ENCODE assay signal across 7 mouse cellular contexts in genomic region chr12:69360997-69361899, GRCm38 (mm10). TPM values are rescaled to one million over a fixed set of nuclear protein-coding genes. Genes with fewer than 3 reads are reported as not detected.
DNase-seq lines count a peak whose midpoint lies in the region; ATAC-seq and TF ChIP-seq lines count a peak whose summit lies in the region.
"Not testable (repeated sequence)": the region's sequence is repeated elsewhere in the genome, so short reads cannot be mapped to it uniquely, and the experiment has no call there.

No protein-coding gene starts in this region.

- peak overlapping the region; percentile 96 for H3K27ac ChIP-seq in embryonic facial prominence, embryonic 12.5 days
- peak overlapping the region; percentile 86 for H3K27ac ChIP-seq in kidney, adult 2 months (ENCODE audit: insufficient read depth, low read depth, low read length)
- peak overlapping the region; percentile 96 for H3K27ac ChIP-seq in limb, embryonic 12.5 days
- peak overlapping the region; percentile 90 for H3K27ac ChIP-seq in midbrain, embryonic 15.5 days
- peak overlapping the region; percentile 98 for H3K27ac ChIP-seq in spleen, adult 2 months (ENCODE audit: insufficient read depth, low read length)

- TF ChIP-seq POLR2A in kidney, adult 2 months (IDR thresholded peaks at IDR 0.05; ENCODE audit: low read depth, low read length) = not testable (repeated sequence)
- TF ChIP-seq POLR2A in spleen, adult 2 months (IDR thresholded peaks at IDR 0.05; ENCODE audit: low read depth, low read length) = peak; percentile 88

- H3K4me2 ChIP-seq in embryonic facial prominence, embryonic 12.5 days (replicated peaks) = peak overlapping the region; percentile 65
- peak overlapping the region; percentile 64 for H3K4me2 ChIP-seq in limb, embryonic 12.5 days
- peak overlapping the region; percentile 66 for H3K4me2 ChIP-seq in midbrain, embryonic 15.5 days

- not testable (repeated sequence) for H3K9me3 ChIP-seq in embryonic facial prominence, embryonic 12.5 days; limb, embryonic 12.5 days; midbrain, embryonic 15.5 days

- not testable (repeated sequence) for H3K4me1 ChIP-seq in embryonic facial prominence, embryonic 12.5 days; kidney, adult 2 months (ENCODE audit: control insufficient read depth, insufficient read depth, low read length); spleen, adult 2 months (ENCODE audit: control insufficient read depth, insufficient read depth, insufficient read length)
- peaks cover 12% of the 10 kb centered on the region; the same call in 1 of the 2 replicates for H3K4me1 ChIP-seq in limb, embryonic 12.5 days (replicated peaks)
- peaks cover 24% of the 10 kb centered on the region for H3K4me1 ChIP-seq in midbrain, embryonic 15.5 days

- H3K27me3 ChIP-seq in embryonic facial prominence, embryonic 12.5 days; kidney, adult 2 months (replicated peaks; ENCODE audit: control insufficient read depth, insufficient read depth, low read length); limb, embryonic 12.5 days; midbrain, embryonic 15.5 days (replicated peaks); spleen, adult 2 months (ENCODE audit: control insufficient read depth, insufficient read depth, low read length): not testable (repeated sequence)

- ATAC-seq in embryonic facial prominence, embryonic 12.5 days (ENCODE audit: insufficient number of reproducible peaks, insufficient read depth, low FRiP score, low TSS enrichment) = peak; percentile 95
- ATAC-seq in limb, embryonic 12.5 days (ENCODE audit: insufficient number of reproducible peaks, insufficient read depth, low FRiP score, low TSS enrichment, low read depth) = peak; percentile 92
- ATAC-seq in midbrain, embryonic 15.5 days (replicated peaks) = peak; percentile 97

- TF ChIP-seq CTCF in kidney, adult 2 months (conservative IDR thresholded peaks at IDR 0.05; ENCODE audit: insufficient read depth, insufficient read length, low read depth, low read length); spleen, adult 2 months (IDR thresholded peaks at IDR 0.05; ENCODE audit: extremely low read depth, insufficient read depth, insufficient read length, insufficient replicate concordance): not testable (repeated sequence)

- H3K36me3 ChIP-seq in embryonic facial prominence, embryonic 12.5 days; kidney, adult 2 months (ENCODE audit: control insufficient read depth, insufficient read depth, low read length); limb, embryonic 12.5 days; midbrain, embryonic 15.5 days (replicated peaks); spleen, adult 2 months (ENCODE audit: control insufficient read depth, insufficient read depth, low read length): not testable (repeated sequence)

- H3K4me3 ChIP-seq in embryonic facial prominence, embryonic 12.5 days = peak overlapping the region; percentile 50
- H3K4me3 ChIP-seq in kidney, adult 2 months (ENCODE audit: insufficient read depth, low read depth, low read length) = peak overlapping the region; percentile 64
- peak overlapping the region; percentile 45 for H3K4me3 ChIP-seq in limb, embryonic 12.5 days (replicated peaks)
- H3K4me3 ChIP-seq in midbrain, embryonic 15.5 days = peak overlapping the region; percentile 56
- peak overlapping the region; percentile 81 for H3K4me3 ChIP-seq in spleen, adult 2 months (ENCODE audit: extremely low read depth, insufficient read depth, insufficient read length)

- peak overlapping the region; percentile 60 for H3K9ac ChIP-seq in embryonic facial prominence, embryonic 12.5 days
- H3K9ac ChIP-seq in limb, embryonic 12.5 days (replicated peaks) = peak overlapping the region; percentile 62
- H3K9ac ChIP-seq in midbrain, embryonic 15.5 days = peak overlapping the region; percentile 57

- DNase-seq in adrenal gland, postnatal 25 days = peak; percentile 99
- peak; percentile 99 to 100 for DNase-seq in heart, adult 18-20 months
- peak; percentile 99 for DNase-seq in kidney, adult 2 months
- peak; percentile 95 to 99 for DNase-seq in spleen, adult 2 months (ENCODE audit: low read depth in 1 of 2, low spot score in 2 of 2)

- 1% methylated on average over 43 of the region's 50 CpGs for WGBS in embryonic facial prominence, embryonic 12.5 days
- WGBS in kidney, adult 2 months = under 1% methylated on average over 44 of the region's 50 CpGs
- WGBS in limb, embryonic 12.5 days = under 1% methylated on average over 42 of the region's 50 CpGs
- WGBS in midbrain, embryonic 15.5 days = under 1% methylated on average over 40 of the region's 50 CpGs
- under 1% methylated on average over 42 of the region's 50 CpGs for WGBS in spleen, adult 2 months

RNA-seq across cellular contexts. Expression of gene Nemf, which starts 4.3 kb away (rescaled TPM):
- total RNA-seq in adrenal gland, postnatal 25 days (2021) = 41.7 and 47.0 TPM in 2 replicates
- 94.1 and 95.4 TPM in 2 replicates for polyA plus RNA-seq in embryonic facial prominence, embryonic 12.5 days (2016; fragmentation: Nextera tagmentation; extraction: Ambion mirVana)
- total RNA-seq in heart, adult 18-20 months (2021) = 10 to 100 TPM; 22.8 to 23.2 TPM
- polyA plus RNA-seq in kidney, adult 2 months (2012; rRNA removed) = 3.4 and 4.7 TPM in 2 replicates
- 95.1 and 99.3 TPM in 2 replicates for polyA plus RNA-seq in limb, embryonic 12.5 days (2016; fragmentation: Nextera tagmentation; extraction: Ambion mirVana)
- polyA plus RNA-seq in midbrain, embryonic 15.5 days (2015; fragmentation: Nextera tagmentation; extraction: Ambion mirVana) = 87.0 and 93.6 TPM in 2 replicates
- 2.3 and 2.6 TPM in 2 replicates for polyA plus RNA-seq in spleen, adult 2 months (2012; rRNA removed)

RNA-seq across cellular contexts. Expression of gene Arf6, which starts 10.7 kb away (rescaled TPM):
- 112 and 118 TPM in 2 replicates for total RNA-seq in adrenal gland, postnatal 25 days (2021)
- polyA plus RNA-seq in embryonic facial prominence, embryonic 12.5 days (2016; fragmentation: Nextera tagmentation; extraction: Ambion mirVana) = 68.5 and 72.2 TPM in 2 replicates
- total RNA-seq in heart, adult 18-20 months (2021) = 10 to 100 TPM; 36.6 to 38.1 TPM
- 90.7 and 95.6 TPM in 2 replicates for polyA plus RNA-seq in kidney, adult 2 months (2012; rRNA removed)
- 65.3 and 66.1 TPM in 2 replicates for polyA plus RNA-seq in limb, embryonic 12.5 days (2016; fragmentation: Nextera tagmentation; extraction: Ambion mirVana)
- 25.9 and 27.3 TPM in 2 replicates for polyA plus RNA-seq in midbrain, embryonic 15.5 days (2015; fragmentation: Nextera tagmentation; extraction: Ambion mirVana)
- 182 and 253 TPM in 2 replicates for polyA plus RNA-seq in spleen, adult 2 months (2012; rRNA removed)

RNA-seq across cellular contexts. Expression of gene Gm9887, which starts 11.0 kb away (rescaled TPM):
- 1.5 TPM in 1 of 2 replicates, not detected in the other for total RNA-seq in adrenal gland, postnatal 25 days (2021)
- 2.4 and 3.7 TPM in 2 replicates for polyA plus RNA-seq in embryonic facial prominence, embryonic 12.5 days (2016; fragmentation: Nextera tagmentation; extraction: Ambion mirVana)
- under 1 TPM; 0.49 to 0.77 TPM for total RNA-seq in heart, adult 18-20 months (2021)
- polyA plus RNA-seq in kidney, adult 2 months (2012; rRNA removed) = 0.94 and 1.4 TPM in 2 replicates
- 1.7 and 2.0 TPM in 2 replicates for polyA plus RNA-seq in limb, embryonic 12.5 days (2016; fragmentation: Nextera tagmentation; extraction: Ambion mirVana)
- polyA plus RNA-seq in midbrain, embryonic 15.5 days (2015; fragmentation: Nextera tagmentation; extraction: Ambion mirVana) = 0.63 and 1.0 TPM in 2 replicates
- polyA plus RNA-seq in spleen, adult 2 months (2012; rRNA removed) = 3.0 and 5.6 TPM in 2 replicates

Comparison
In these comparisons a context has a peak if more than half of its experiments do, and no peak if none do; other contexts are left out.
1. Peak in every context shown above with its lines: DNase-seq, ATAC-seq, H3K4me3 ChIP-seq and H3K27ac ChIP-seq.
2. RNA of gene Nemf, which starts 4.3 kb away (polyA plus RNA-seq): 95.1 to 99.3 TPM in limb, embryonic 12.5 days, 94.1 to 95.4 TPM in embryonic facial prominence, embryonic 12.5 days and 87.0 to 93.6 TPM in midbrain, embryonic 15.5 days; 3.4 to 4.7 TPM in kidney, adult 2 months and 2.3 to 2.6 TPM in spleen, adult 2 months; every median in the first group is over 10 times any median in the second.